Mouse (Mus musculus): Measurements from ENCODE around the gene Nsd1.
"Not testable (repeated sequence)": the region's sequence is repeated elsewhere in the genome, so short reads cannot be mapped to it uniquely, and the experiment has no call there.

Nsd1 gene

DNA sequence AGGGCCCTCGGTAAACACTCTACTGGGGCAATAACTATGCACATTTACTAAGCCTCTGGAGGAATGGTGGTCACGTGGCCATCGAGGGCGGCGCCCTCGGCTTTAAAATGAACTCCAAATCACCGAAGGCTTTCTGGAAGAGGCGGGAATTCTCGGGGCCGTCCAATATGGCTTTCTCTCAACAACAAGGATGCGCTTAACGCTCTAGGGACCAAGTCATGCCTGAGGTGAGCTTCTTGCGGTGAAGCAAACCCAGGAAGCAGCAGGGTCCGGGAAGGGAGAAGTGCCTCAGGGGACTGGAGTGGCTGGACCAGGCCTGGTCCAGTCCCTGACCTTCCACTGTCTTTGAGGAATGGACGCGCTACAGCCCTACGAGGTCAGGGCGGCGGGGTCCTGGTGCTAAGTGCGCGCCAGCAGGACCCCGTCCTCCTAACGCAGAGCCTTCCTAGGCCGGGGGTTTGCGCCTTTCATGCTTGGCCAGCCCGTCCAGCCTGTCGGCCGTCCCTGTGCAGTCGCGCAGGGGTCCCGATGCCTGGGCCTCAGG is at the start of gene Nsd1:
Gene Nsd1, plus strand, starts transcription at position 134 of the 544 bp plus-strand sequence.
- DNase-seq = no peak

GRCm38 (mm10) chr13:55162365-55162764 is 47.2 kb upstream of the Nsd1 start:
- no peak for DNase-seq

DNA sequence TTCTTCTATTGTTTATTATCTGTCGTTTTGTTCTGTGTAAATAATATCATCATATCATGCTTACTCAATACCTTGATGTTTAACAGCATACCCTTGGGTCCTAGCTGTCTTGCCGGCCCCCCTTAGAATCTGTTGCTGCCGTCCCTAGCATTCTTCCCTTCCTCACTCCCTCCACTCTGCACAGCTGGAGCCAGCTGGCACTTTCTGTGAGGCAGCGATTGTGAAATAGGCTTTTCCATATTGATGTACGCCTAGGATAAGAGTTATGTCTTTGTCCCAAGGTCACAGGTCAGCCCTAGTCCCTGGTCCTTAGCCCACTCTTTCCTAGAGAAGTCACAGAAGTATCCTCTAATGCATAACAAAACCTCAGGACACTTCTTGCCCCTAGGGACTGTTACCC is 46.0 kb upstream of the Nsd1 start:
- DNase-seq = no peak

DNA sequence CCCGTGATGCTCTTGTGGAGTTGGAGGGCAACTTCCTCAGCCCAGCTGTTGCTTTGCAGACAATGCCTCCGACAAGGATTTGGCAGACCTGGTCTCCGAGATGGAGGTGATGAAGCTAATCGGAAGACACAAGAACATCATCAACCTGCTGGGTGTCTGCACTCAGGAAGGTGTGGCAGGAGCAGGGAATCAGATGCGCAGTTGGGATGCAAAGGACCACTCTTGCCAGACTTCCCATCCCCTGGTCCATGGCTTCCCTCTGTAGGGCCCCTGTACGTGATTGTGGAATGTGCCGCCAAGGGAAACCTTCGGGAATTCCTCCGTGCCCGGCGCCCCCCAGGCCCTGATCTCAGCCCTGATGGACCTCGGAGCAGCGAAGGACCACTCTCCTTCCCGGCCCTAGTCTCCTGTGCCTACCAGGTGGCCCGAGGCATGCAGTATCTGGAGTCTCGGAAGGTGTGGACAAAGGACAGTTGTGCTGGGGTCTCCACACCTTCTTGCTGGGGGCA is 43.7 kb upstream of the Nsd1 start:
- DNase-seq = no peak

- no peak for DNase-seq
Observed at GRCm38 (mm10) chr13:55166806-55167725, 42.5 kb upstream of the Nsd1 start.

DNA sequence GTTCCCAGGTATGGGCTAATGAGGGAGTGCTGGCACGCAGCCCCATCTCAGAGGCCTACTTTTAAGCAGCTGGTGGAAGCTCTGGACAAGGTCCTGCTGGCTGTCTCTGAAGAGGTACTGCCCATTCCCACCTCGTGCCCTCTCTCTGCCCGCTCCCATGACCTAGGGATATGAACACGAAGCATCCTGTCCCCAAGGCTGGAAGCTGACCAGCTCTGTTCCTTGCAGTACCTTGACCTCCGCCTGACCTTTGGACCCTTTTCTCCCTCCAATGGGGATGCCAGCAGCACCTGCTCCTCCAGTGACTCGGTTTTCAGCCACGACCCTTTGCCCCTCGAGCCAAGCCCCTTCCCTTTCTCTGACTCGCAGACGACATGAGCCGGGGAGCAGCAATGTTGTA is 41.8 kb upstream of the Nsd1 start:
- DNase-seq = no peak

GRCm38 (mm10) chr13:55168255-55168654 is 41.3 kb upstream of the Nsd1 start:
- no peak for DNase-seq

DNA sequence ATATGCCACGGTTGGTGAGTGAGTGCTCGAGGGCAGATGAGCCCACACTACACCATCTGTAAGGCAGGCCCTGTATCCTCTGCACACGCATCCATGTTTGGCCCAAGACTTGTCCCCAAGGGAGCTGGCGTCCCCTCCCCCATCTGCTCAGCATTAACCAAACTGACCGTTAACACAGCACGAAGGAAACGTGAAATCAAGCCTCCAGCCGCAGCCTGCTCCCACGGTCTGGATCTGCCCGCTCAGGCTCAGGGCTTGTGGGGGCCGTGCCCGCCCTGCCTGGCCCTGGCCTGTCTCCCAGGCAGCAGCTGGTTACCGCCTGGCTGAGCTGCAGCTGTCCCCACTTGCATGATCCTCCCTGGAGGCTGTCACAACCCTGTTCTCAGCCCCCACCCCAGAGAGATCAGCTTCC is 40.6 kb upstream of the Nsd1 start:
- DNase-seq = no peak

GRCm38 (mm10) chr13:55171517-55172335 is 37.9 kb upstream of the Nsd1 start:
- DNase-seq = no peak

GRCm38 (mm10) chr13:55172336-55172770 is 37.2 kb upstream of the Nsd1 start:
- no peak for DNase-seq

DNA sequence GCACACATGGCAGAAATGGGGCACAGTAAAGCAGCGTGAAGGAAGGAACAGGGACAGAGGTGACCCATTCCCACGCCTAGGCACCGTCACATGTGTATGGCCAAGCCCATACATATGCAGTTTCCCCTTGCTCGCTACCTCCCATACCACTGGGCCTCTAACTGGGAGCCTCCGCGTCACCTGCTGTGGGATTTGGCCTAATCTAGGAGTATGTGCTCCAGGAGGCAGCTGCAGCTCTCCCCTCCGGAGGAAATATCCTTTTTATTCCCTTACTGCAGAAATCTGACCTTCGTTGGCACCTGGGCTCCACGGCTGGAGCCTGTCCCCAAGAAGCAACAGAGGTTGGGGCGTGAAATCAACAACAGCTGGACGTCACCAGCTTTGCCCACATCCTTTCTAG is 35.2 kb upstream of the Nsd1 start:
- DNase-seq = no peak

DNA sequence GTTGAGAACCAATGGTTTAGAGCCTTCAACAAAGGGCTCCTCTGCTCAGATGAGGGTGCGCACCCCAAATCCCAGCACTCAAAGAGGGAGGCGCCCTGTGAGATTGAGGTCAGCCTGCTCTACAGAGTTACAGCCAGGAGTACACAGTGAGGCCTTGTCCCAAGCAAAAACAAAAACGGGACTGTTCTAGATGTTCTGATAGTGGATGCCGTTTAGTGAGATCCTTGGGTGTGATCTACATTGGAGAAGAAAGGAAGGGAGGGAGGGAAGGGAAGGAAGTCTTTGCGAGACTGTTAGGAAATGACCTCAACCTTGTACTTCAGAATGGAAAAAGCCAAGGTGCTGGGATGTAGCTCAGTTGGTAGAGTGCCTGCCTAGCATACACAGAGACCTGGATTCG is 33.3 kb upstream of the Nsd1 start:
- no peak for DNase-seq

GRCm38 (mm10) chr13:55177903-55178496 is 31.6 kb upstream of the Nsd1 start:
- DNase-seq = no peak

DNA sequence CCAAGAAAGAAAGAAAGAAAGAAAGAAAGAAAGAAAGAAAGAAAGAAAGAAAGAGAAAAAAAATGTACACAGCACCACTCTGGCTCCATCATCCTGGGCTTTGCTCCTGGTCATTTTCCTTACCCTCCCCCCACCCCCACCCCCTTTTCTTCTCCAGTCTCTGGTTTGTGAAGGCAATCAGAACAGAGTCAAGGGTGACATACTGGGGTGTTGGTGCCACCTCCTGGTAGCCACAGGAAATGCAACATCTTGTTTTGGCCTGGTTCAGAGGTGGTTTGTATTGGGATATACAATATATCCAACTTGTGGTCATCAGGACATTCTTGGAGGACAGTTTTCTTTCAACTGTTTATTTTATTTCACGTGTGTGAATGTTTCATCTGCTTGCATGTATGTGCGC is 31.0 kb upstream of the Nsd1 start:
- DNase-seq = peak; percentile 71

DNA sequence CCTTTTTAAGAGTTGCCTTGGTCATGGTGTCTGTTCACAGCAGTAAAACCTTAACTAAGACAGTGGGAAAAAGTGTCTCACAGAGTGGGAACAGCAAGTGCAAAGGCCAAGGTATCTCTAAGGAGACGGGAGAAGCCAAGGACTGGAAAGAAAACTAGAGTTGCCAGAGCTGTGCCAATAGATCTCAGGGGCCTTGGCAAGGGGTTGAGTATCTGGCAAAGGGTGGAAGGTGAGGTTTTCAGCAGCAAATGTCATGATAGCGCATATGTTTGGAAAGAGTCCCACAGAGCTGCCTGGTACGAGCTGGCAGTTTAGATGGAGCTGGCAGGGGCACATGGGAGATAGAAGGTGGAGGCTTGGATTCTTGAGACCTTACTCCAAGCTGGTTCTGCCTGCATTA is 30.0 kb upstream of the Nsd1 start:
- DNase-seq = no peak

- DNase-seq = no peak
Observed at GRCm38 (mm10) chr13:55181786-55182172, 27.8 kb upstream of the Nsd1 start.

DNA sequence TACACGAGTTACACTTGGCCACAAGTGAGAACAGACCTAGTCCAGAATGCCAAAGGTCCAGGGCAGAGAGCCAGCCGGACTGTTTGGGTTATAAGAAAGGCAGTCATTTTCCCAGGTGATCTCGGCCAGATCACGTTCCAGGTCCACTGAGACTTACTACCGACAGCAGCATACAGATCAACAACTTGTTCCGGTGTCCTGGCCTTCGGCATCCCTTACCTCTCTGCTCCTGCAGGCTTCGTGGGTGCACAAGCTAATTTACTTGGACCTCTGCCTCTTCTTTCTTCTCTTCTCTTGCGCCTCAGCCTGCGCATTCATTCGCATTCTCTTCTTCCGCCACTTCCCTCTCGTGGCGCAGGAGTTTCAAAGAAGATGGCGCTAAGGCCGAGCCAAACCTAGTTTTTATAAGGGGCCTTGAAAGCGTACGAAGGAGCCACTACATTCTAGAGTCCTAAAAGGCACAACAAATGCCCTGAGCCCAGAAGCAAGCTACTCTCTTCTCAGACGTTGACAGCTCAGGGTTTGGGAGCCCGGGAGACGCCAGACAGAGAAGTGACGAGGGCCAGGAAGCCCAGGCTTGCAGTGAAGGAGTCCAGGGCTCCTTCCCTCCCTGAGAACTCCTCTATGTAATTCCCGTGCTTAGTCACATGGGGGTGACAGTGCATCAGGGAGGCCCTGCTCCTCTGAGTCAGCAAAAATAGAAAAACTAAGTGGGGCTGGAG is 27.2 kb upstream of the Nsd1 start:
- peak; percentile 21 for DNase-seq

DNA sequence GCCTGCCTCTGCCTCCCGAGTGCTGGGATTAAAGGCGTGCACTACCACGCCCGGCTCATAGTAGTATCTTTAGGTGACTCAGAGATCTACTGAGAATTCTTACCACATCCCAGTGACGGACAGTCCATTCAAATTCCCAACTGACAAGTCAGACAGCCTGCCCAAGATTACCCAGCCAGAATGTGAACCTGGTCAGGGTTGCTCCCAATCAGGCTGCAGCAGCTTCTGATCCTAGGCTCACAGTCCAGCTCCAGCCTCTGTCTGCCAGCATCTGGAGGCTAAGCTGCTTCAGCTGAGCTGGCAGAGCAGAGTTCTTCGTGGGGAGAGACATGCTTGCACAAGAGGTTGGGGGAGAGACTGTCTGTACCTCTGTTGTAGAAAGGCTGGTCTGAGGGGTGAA is 26.2 kb upstream of the Nsd1 start:
- no peak for DNase-seq

- DNase-seq = not testable (repeated sequence)
Observed at GRCm38 (mm10) chr13:55187062-55187461, 22.5 kb upstream of the Nsd1 start.

DNA sequence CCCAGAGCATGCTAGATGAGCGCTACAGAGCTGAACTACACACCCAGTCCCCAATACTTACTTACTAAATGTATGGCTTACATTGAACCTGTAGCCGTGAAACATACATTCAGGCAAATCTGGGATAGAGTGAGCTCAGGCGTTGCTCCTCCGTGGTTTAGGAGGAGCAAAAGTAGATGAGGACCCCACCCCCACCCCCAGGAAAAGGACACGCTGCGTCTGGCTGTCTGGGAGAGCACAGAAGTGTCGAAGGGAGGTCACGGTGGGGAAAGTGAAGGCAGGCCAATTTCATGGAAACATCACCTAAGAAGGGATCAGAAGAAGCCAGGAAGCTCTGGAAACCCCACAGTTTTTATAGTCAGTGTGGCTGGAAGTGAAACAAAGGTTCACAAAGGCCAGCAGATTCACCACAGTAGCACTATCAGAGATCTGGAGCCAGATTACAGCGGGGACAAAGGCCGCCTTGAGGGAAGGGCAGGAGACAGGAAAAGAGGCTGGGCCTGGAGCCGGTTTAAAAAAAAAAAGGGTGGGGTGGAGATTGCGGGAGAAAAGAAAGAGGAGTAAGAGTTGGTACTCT is 20.0 kb upstream of the Nsd1 start:
- no peak for DNase-seq

DNA sequence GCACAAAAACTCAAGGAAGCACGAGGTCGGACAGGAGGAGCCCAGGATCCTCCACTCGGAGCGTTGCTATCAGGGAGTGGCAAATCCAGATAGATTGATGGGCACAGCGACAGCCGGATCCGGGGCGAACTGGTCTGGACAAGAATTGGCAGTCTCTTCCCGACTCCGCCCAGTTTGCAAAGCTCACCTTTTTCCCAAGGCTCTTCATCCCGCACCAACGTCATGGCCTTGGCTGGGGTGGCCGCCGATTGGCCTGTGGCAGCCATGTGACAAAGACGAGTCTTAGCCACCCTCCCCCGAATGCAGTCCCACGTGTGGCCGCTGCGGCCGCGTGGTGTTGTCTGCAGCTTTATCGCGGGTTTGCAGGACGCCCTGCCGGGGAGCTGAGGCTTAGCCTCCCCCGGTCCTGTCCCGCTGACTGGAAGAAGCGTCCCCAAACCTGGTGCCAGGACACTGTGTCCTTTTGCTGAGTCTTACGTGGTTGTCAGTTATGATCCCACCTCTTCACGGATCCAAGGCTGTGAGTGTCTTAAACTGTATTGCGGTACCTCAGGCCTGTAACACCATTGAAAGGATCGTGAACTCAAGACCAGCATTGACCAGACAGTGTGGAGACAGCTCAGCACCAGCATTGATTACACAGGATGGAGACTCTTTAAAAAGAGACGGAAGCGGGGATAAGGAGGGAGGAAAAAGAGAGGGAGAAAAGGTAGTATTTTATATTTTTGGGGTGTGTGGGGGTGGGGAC is 19.3 kb upstream of the Nsd1 start:
- DNase-seq = peak; percentile 93

Measured in thymus, postnatal 14 days (tissue).